Mouse (Mus musculus) hindbrain, embryonic 10.5 days (tissue): ENCODE measurements around the gene Olfr551. TPM values are rescaled to one million over a fixed set of nuclear protein-coding genes. Genes with fewer than 3 reads are reported as not detected.
"Not testable (repeated sequence)": the region's sequence is repeated elsewhere in the genome, so short reads cannot be mapped to it uniquely, and the experiment has no call there.

ENCODE experiments used
- DNase-seq: peaks from one replicate; pipeline ENCODE4 v3.0.0-alpha.2; 2017; ENCODE audit warnings: low spot score
- H3K27ac ChIP-seq: fragments of 300-500 bp; sonication (generic); 2 replicates; pipeline ENCODE4 v1.5.1; 2016; ENCODE audit warnings: mild to moderate bottlenecking, moderate library complexity
- H3K27me3 ChIP-seq: fragments of 300-500 bp; sonication (generic); 2 replicates; pipeline ENCODE4 v1.6.1; 2016; ENCODE audit warnings: mild to moderate bottlenecking; ENCODE audit not compliant: poor library complexity, insufficient read depth, severe bottlenecking
- H3K36me3 ChIP-seq: fragments of 300-500 bp; sonication (generic); 2 replicates; pipeline ENCODE4 v1.6.1; 2016; ENCODE audit warnings: mild to moderate bottlenecking, moderate library complexity
- H3K4me1 ChIP-seq: fragments of 300-500 bp; sonication (generic); replicated peaks from 2 replicates; pipeline ENCODE4 v1.6.1; 2016; ENCODE audit warnings: mild to moderate bottlenecking
- H3K4me3 ChIP-seq: fragments of 300-500 bp; sonication (generic); 2 replicates; pipeline ENCODE4 v1.5.1; 2016; ENCODE audit warnings: mild to moderate bottlenecking, moderate library complexity
- H3K9me3 ChIP-seq: fragments of 300-500 bp; sonication (generic); 2 replicates; pipeline ENCODE4 v1.6.1; 2016; ENCODE audit warnings: mild to moderate bottlenecking, moderate library complexity
- WGBS: fragments of 180-500 bp; shearing (Covaris S2); methylation state at CpG from one replicate; pipeline ENCODE4 v1.1.7; 2016; 5-methylcytosine and 5-hydroxymethylcytosine counted together
- polyA plus RNA-seq: library from polyadenylated mRNA; unstranded; fragments of >200 nt; fragmentation: Nextera tagmentation; extraction: Ambion mirVana; gene quantifications from 2 replicates; pipeline ENCODE4 v1.2.1, GENCODE M21; 2016

Gene Olfr551
- not detected in 2 replicates for polyA plus RNA-seq

- Histone ChIP-seq H3K4me1 (no peaks in the 10 kb centered on the region), H3K27ac (no peak within 1 kb of the TSS), H3K9me3 (no peaks in the 10 kb centered on the region), H3K4me3 (no peak within 1 kb of the TSS), H3K27me3 (no peaks in the 10 kb centered on the region), H3K36me3 (no peaks in the 10 kb centered on the region)
- DNase-seq = no peak
- 89% methylated on average over 3 of the region's 3 CpGs for WGBS
These were observed at the start of gene Olfr551 for GRCm38 (mm10) chr7:102591786-102592185. Olfr551 (minus strand) TSS chr7:102591886.

DNA sequence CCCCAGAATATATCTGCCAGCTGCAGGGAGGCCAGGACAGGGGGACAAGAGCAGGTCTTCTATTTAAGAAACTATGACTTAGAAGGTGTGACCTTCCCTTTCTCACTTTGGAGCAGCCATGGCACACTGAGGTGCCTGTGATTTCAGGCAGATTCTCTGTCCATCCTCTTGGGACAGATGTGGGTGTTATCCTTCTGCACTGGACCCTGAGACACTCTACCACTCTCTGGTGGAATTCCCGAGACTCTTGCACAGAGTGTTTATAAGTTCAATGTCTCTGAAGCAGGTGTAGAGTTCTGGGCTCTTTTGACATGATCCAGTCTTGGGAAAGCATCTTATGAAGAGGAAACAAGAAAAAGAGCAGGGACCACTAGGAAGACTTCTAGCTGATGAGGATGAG lies 46.4 kb upstream of the Olfr551 start, which contains the start of gene Olfr554:
Olfr554 (plus strand) TSS at position 301 of the 400 bp plus-strand sequence.
- H3K4me1 ChIP-seq = no peaks in the 10 kb centered on the region
- WGBS = 83% methylated on average over 1 of the region's 1 CpGs
- no peak within 1 kb of the TSS for H3K27ac ChIP-seq
- no peak for DNase-seq
- no peak within 1 kb of the TSS for H3K4me3 ChIP-seq
- no peaks in the 10 kb centered on the region for H3K27me3 ChIP-seq
- no peaks in the 10 kb centered on the region for H3K9me3 ChIP-seq
- H3K36me3 ChIP-seq = no peaks in the 10 kb centered on the region

DNA sequence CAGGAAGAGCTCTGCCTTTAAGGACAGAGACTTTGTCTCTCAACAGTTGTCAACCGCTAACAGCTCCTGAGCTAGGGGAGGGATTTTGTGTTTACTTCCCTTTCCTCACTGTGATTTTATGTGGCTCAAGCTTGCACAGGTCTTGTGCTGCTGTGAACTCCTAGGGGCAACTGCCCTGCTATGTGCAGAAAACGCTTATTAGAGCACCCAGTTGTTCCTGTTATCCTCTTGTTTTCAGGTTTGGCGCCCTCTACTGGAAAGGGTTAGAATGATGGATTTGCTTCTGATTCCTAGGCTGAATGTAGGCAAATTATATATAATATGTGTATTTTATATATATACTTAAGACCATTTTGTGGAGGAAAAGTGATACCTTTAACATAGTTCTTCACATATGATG lies 45.0 kb upstream of the Olfr551 start:
- no peaks in the 10 kb centered on the region for H3K27me3 ChIP-seq
- H3K4me3 ChIP-seq = no peak overlapping the region
- WGBS = 35% methylated on average over 3 of the region's 3 CpGs
- H3K4me1 ChIP-seq = no peaks in the 10 kb centered on the region
- H3K36me3 ChIP-seq = no peaks in the 10 kb centered on the region
- no peaks in the 10 kb centered on the region for H3K9me3 ChIP-seq
- H3K27ac ChIP-seq = no peak overlapping the region
- DNase-seq = no peak

GRCm38 (mm10) chr7:102620368-102620767 lies 28.7 kb upstream of the Olfr551 start:
- H3K4me3 ChIP-seq, H3K36me3 ChIP-seq, H3K4me1 ChIP-seq, H3K27me3 ChIP-seq, H3K27ac ChIP-seq, DNase-seq, H3K9me3 ChIP-seq: not testable (repeated sequence)
- WGBS = 86% methylated on average over 19 of the region's 19 CpGs

- Histone ChIP-seq H3K4me1 (no peaks in the 10 kb centered on the region), H3K27ac (no peak overlapping the region), H3K9me3 (no peaks in the 10 kb centered on the region), H3K36me3 (no peaks in the 10 kb centered on the region), H3K4me3 (no peak overlapping the region), H3K27me3 (no peaks in the 10 kb centered on the region)
- WGBS = 77% methylated on average over 5 of the region's 5 CpGs
- DNase-seq = no peak
These were observed 27.9 kb upstream of the Olfr551 start for GRCm38 (mm10) chr7:102619608-102620007.

GRCm38 (mm10) chr7:102618118-102618517 lies 26.4 kb upstream of the Olfr551 start, which contains the start of gene Olfr553:
Olfr553 (minus strand) TSS chr7:102618218.
- no peak within 1 kb of the TSS for H3K4me3 ChIP-seq
- no peaks in the 10 kb centered on the region for H3K4me1 ChIP-seq
- no peak within 1 kb of the TSS for H3K27ac ChIP-seq
- H3K36me3 ChIP-seq = no peaks in the 10 kb centered on the region
- no peaks in the 10 kb centered on the region for H3K27me3 ChIP-seq
- DNase-seq = no peak
- H3K9me3 ChIP-seq = no peaks in the 10 kb centered on the region

DNA sequence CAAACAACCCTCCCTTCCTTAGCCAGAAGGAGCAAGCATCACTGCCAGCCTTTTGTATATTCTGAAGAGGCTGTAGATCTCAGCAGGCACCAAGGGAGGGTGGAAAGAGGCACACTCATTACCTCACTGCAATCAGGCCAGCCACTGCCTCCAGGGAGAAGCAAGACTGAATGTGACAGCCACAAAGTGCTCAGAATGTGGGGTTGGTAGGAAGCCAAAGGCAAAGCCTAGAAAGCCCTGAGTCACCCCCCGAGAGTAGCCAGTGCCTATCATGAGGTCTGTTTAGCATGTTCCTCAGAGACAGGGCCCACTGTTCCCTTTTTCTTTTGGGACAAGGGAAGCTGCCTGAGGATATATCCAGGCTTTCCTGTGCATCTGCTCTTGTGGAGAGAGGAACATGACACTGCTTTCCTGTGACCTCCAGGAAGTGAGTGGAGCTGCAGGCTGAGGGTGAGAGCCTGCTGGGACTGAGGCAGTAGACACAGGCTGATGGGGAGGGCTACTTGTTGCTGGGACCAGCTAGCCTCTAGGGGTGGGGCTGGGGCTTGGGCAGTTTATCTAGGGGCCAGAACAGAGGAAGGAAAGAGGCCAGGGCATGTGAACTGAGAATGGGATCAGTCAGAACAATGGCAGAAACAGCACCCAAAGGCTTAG lies 5.8 kb upstream of the Olfr551 start, which contains the start of gene Olfr552:
Olfr552 (plus strand) TSS at position 393 of the 654 bp plus-strand sequence.
- Histone ChIP-seq H3K4me1 (no peaks in the 10 kb centered on the region), H3K4me3 (no peak within 1 kb of the TSS), H3K27me3 (no peaks in the 10 kb centered on the region), H3K9me3 (no peaks in the 10 kb centered on the region), H3K36me3 (no peaks in the 10 kb centered on the region), H3K27ac (no peak within 1 kb of the TSS)
- no peak for DNase-seq
- WGBS = 68% methylated on average over 1 of the region's 1 CpGs

DNA sequence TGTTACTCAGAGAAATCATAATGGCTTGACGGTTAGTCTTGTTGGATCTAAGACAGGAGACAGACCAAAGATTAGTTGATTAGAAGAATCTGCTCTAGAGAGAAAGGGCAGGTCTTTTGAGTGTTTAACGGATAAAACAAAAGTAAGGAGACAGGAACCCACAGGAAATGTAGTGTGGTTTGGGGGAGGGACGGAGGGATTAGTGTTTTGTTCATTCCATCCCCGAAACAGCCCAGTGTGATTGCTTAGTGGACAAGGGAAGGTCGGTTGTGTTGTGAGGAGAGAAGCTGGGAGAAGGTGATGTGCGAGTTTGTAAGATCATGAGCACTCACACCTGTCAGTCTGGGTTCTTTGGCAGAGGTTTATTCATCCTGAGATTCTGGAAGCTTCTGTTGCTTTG lies 15.7 kb downstream of the Olfr551 start:
- H3K27me3 ChIP-seq = no peaks in the 10 kb centered on the region
- H3K36me3 ChIP-seq = no peaks in the 10 kb centered on the region
- H3K4me3 ChIP-seq = no peak overlapping the region
- peaks cover 5% of the 10 kb centered on the region for H3K4me1 ChIP-seq
- DNase-seq = no peak
- 73% methylated on average over 6 of the region's 6 CpGs for WGBS
- H3K9me3 ChIP-seq = no peaks in the 10 kb centered on the region
- no peak overlapping the region for H3K27ac ChIP-seq

DNA sequence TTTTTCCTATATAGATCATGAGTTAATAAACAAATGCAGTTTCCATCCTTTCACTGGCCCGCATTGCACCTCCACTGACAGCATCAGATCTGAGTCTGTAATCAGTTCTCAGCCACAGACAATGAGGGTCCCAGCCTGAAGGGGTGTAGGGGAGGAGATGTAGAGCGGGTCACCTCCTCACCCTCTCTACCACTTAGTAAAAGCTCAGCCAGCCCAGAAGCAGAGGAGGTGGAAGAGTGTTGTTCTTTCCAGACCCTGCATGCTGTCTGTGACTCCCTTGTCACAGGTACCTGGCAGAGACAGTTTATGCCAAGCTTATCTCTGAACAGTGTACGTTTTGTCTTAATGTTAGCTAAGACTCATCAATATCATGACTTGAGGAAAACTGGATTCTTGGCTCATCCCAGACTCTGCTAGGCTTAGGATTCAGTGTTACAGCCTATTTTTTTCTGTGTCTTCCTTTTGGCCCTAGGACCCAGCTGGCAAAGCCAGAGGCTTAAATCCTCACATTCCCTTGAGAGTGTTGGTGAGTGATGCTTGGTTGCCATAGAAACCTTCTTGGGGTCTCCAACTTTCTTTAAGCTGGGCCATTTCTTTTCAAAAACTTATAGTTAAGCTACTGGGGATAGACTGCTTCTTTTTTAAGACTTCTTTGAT lies 18.4 kb downstream of the Olfr551 start:
- Histone ChIP-seq H3K4me3 (no peak overlapping the region), H3K36me3 (no peaks in the 10 kb centered on the region), H3K4me1 (peaks cover 5% of the 10 kb centered on the region), H3K27ac (no peak overlapping the region), H3K9me3 (no peaks in the 10 kb centered on the region), H3K27me3 (no peaks in the 10 kb centered on the region)
- DNase-seq = no peak
- 74% methylated on average over 3 of the region's 3 CpGs for WGBS

- Histone ChIP-seq H3K36me3 (no peaks in the 10 kb centered on the region), H3K4me1 (peaks cover 5% of the 10 kb centered on the region), H3K9me3 (no peaks in the 10 kb centered on the region), H3K4me3 (no peak within 1 kb of the TSS), H3K27me3 (no peaks in the 10 kb centered on the region), H3K27ac (no peak within 1 kb of the TSS)
- WGBS = 93% methylated on average over 8 of the region's 8 CpGs
- no peak for DNase-seq
These were observed 20.5 kb downstream of the Olfr551 start, which contains the start of gene Olfr550 for GRCm38 (mm10) chr7:102571142-102571541. Olfr550 (plus strand) TSS chr7:102571442.

- H3K4me1 ChIP-seq = peaks cover 13% of the 10 kb centered on the region
- no peaks in the 10 kb centered on the region for H3K9me3 ChIP-seq
- H3K36me3 ChIP-seq = no peaks in the 10 kb centered on the region
- H3K27me3 ChIP-seq = no peaks in the 10 kb centered on the region
- DNase-seq = no peak
- WGBS = 94% methylated on average over 4 of the region's 4 CpGs
- no peak overlapping the region for H3K27ac ChIP-seq
- no peak overlapping the region for H3K4me3 ChIP-seq
These were observed 25.5 kb downstream of the Olfr551 start for GRCm38 (mm10) chr7:102566219-102566618.

- H3K9me3 ChIP-seq = no peaks in the 10 kb centered on the region
- no peaks in the 10 kb centered on the region for H3K27me3 ChIP-seq
- no peaks in the 10 kb centered on the region for H3K36me3 ChIP-seq
- peaks cover 13% of the 10 kb centered on the region for H3K4me1 ChIP-seq
- H3K4me3 ChIP-seq = peak within 1 kb of the TSS; percentile 55
- peak within 1 kb of the TSS; percentile 75 for H3K27ac ChIP-seq
- DNase-seq = peak; percentile 63
- 22% methylated on average over 10 of the region's 10 CpGs for WGBS
These were observed 26.4 kb downstream of the Olfr551 start, which contains the start of gene Trim21 for GRCm38 (mm10) chr7:102564999-102565997. Trim21 (minus strand) TSS chr7:102565486.
